Mouse (Mus musculus) CD4-positive, CD25-positive, alpha-beta regulatory T cell, adult 2 months (primary cell): ENCODE measurements around the gene Psmd2.
"Not testable (repeated sequence)": the region's sequence is repeated elsewhere in the genome, so short reads cannot be mapped to it uniquely, and the experiment has no call there.

Experiments
- DNase-seq: peaks from one replicate; pipeline ENCODE4 v3.0.0-alpha.2; 2012; ENCODE audit warnings: low read depth, low spot score

Psmd2 gene

DNA sequence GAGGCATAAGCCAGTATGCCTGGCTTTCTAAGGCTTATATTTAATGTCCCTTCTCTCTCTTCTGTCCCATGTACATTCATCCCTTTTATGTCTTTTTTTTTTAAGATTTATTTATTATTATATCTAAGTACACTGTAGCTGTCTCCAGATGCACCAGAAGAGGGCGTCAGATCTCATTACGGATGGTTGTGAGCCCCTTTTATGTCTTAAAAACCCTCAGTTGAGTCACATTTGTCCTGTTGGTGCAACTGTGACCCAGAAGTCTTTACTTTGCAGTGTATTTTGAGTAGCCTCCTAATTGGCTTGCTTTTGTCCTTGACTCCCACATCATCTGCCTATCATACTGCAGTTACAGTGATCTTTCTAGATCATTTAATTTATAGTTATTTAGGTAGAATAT is 1.9 kb downstream of the Psmd2 start:
- DNase-seq: no peak

DNA sequence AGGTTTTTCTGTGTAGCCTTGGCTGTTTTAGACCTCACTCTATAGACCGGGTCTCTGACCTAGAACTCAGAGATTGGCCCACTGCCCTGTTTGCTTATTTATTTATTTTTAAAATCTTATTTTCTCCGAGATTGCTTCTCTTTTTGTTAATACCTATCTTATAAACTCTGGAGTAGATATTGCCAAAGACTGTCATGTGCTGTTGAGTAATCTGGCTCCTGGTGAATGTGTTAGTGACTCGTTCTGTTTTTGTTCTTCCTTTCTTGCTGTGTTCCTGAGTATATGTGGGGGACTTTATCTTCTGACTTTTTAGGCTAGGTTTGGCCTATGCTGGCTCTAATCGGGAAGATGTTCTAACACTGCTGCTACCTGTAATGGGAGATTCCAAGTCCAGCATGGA is 6.2 kb downstream of the Psmd2 start:
- no peak for DNase-seq

DNA sequence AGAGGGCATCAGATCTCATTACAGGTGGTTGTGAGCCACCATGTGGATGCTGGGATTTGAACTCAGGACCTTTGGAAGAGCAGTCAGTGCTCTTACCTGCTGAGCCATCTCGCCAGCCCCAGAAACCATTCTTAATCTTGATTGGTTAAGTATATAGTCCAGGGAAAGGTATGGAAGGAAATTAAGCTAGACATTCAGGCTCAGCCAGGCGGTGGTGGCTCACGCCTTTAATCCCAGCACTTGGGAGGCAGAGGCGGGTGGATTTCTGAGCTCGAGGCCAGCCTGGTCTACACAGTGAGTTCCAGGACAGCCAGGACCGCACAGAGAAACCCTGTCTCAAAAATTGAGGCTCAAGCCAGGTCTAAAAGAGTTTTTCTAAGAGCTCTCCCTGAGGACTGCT is 16.6 kb downstream of the Psmd2 start, which contains the start of gene Eif4g1:
Gene Eif4g1 (plus strand): TSS at position 301 of the 400 bp plus-strand sequence.
- not testable (repeated sequence) for DNase-seq

DNA sequence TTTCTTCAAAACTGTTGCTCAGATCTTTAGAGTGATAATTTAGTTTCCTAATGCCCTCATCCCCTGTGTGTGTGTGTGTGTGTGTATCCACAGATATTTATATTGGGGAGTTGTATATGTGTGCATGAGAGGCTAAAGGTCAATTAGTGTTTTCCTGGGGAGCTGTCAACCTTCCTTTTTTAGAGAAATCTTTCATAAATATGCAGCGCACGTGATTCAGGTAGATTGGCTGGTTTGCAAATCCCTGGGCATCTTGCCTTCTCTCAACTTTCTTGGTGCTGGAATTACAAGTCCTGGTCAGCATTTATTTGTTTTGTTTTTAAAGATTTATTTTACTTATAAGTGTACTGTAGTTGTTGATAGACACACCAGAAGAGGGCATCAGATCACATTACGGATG is 18.8 kb downstream of the Psmd2 start:
- DNase-seq: no peak

DNA sequence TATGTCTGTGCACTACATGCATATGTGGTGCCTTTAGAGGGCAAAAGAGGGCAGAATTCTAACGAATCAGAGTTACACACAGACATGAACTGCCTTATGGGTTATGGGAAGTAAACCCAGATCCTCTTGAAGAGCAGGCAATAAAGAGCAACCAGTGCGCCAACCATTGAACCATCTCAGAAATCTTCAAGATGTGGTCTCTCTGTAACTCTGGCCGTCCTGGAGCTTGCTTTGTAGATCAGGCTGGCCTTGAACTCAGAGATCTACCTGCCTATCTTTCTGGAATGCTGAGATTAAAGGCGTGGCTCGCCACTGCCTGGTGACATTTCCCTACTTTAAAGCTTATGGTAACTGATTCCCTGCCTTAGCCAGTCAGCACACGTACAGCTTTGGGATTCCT is 20.4 kb downstream of the Psmd2 start:
- DNase-seq: peak; percentile 50

DNA sequence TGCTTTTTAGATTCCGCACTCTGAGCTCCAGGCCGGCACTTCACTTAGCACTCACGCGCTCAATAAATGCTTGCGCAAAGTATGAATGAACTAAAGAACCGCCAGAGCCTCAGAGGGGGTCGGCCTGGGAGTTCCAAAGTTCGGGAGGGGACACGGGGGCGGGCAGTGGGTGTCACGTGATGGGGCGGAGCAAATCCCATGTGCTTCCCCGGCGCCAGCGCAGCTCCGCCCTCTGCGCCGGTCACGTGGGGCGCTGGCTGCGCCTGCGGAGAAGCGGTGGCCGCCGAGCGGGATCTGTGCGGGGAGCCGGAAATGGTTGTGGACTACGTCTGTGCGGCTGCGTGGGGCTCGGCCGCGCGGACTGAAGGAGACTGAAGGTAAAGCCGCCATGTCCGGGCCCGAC is 21.0 kb downstream of the Psmd2 start:
- DNase-seq: peak; percentile 96

DNA sequence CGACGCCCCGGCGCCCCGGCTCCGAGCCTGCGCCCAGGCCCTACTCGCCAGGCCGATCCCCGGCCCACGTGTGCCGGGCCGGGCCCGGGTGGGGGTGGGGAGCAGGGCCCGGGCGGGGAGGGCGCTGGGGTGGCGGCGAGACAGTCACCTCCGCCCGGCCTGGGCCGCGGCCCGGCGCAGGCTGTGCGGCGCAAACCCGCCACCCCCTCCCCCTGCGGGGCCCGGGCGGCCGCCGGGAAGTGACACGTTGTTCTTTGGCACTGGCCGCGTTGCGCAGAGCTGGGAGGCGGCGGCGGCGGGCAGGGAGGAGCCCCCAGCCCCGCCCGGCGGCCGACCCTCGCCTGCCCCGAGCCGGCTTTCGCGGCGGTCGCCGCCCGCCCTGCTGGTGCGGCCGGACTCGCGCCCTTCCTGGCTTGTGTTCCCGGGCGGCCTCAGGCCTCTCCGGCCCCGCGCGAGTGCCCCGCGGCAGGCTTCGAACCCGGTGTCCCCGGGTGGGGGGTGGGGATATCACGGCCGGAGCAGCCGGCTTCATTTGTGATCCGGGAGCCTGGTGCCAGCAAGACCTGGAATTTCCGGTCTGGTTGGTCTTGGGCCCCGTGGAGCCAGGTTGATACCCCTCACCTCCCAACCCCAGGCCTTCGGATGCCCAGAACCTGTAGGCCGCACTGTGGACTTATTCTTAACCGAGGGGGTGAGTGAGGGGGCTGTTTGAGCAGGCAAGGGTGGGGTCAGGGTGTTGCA is 21.7 kb downstream of the Psmd2 start:
- DNase-seq: peak; percentile 33

DNA sequence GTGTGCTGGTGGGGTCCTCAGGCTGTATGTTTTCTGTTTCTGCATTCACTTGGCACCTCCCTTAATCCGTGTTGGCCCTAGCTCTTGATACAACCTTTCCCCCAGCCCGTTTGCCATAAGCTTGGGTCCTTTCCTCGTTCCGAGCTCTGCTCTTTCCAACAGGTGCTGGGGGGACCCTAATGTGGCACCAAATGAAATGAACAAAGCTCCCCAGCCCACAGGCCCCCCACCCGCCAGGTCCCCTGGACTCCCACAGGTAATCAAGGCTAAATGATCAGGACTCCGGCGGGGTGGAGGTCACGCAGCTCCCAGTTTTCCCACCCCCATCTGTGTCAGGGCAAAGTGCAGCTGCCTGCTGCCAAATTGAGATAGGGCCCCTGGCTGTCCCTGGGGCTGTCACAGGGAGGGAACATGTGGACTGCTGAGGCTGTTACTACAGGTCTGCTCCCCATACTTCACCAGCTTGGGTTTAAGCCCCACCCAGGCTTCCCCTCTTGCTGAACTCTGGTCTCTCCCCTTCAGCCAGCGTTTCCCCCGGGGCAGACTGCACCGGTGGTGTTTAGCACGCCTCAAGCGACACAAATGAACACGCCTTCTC is 22.4 kb downstream of the Psmd2 start:
- DNase-seq: peak; percentile 29

DNA sequence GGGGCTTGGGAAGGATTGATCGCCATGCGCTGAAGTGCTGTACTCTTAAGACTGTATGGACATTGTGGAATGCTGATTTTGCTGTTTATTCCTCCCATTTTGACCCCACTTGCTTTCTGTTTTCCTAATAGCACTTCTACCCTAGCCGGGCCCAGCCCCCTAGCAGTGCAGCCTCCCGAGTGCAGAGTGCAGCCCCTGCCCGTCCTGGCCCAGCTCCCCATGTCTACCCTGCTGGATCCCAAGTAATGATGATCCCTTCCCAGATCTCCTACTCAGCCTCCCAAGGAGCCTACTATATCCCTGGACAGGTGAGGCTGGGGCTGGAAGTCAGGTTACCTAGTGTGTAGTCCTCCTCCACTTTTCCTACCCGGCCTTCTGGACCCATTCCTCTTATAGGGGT is 23.8 kb downstream of the Psmd2 start:
- no peak for DNase-seq

DNA sequence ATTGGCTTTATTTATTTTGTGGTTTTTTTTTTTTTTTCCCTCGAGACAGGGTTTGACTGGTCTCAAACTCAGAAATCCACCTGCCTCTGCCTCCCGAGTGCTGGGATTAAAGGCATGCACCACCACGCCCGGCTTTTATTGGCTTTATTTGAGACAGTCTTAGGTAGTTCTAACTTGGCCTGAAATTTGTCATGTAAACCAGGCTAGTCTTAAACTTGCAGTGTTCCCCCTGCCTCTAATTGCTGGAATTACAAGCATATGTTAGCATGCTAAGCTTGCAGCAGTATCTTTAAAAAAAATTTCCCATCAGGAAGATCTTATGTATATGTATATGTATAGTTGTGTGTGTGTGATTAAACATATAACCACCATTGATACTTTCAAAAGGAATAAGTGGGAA is 25.2 kb downstream of the Psmd2 start:
- peak; percentile 38 for DNase-seq

DNA sequence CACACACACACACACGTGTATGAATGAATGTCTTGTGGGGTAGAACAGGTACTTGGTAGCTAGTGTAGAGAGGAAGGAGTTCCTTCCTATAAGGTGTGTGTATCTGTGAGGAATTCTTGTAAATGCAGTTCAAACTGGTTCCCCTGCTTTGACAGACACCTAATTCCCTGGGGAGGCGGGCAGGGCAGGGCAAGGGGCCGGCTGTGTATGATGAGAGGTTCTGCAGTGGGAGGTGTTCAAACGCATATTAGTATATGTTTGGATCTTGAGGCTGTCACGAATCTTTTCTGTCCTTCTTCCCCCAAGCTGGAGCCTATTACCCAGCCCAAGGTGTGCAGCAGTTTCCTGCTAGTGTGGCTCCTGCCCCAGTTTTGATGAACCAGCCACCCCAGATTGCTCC is 25.9 kb downstream of the Psmd2 start:
- no peak for DNase-seq

DNA sequence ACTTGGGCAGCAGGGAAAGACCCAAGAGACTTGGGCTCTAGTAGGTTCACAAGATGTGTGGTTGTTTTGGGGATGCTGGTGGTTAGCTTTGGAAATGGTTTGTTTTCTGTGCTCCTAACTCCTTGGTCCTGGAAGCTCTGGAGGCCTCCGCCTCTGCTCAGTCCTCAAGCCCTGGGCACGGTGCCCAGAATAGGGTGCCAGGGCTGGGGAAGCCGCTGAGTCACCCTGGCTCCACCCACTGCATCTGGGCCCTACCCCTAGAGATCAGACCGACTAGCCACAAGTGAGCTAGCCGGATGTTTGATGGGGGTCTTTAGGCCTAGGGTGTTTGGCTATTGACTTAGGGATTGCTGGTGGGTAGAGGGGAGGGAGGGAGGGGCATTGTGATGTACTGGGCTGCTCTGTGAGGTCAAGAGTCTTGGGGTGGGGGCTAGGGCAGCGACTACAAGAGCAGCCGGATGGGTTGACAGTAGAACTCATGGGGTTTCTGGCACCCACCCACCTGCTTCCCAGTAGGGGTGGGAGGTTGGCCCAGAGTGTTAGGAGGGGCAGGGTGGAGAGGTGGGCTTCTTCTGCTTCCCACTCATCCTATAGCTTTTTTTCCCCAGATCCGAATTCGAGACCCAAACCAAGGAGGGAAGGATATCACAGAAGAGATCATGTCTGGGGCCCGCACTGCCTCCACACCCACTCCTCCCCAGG is 26.7 kb downstream of the Psmd2 start:
- DNase-seq: no peak

DNA sequence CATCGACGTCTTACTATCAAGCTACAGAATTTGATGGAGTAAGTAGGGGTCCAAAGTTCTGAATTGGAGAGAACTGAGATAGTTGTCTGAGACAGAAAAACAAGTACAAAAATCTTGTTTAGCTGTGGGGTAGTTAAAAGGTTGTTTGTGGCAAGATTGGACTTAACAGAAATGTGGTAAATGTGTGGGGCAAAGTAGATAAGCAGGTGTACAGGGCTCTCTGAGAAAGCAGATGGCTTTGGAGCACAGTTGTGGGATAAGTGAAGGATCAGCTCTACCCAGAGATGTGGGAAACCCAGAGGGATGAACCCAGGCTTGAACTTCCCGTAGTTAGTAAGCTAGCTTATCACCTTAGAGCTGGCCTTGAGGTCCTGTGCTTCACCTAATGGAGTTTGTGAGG is 39.3 kb downstream of the Psmd2 start:
- DNase-seq: no peak

DNA sequence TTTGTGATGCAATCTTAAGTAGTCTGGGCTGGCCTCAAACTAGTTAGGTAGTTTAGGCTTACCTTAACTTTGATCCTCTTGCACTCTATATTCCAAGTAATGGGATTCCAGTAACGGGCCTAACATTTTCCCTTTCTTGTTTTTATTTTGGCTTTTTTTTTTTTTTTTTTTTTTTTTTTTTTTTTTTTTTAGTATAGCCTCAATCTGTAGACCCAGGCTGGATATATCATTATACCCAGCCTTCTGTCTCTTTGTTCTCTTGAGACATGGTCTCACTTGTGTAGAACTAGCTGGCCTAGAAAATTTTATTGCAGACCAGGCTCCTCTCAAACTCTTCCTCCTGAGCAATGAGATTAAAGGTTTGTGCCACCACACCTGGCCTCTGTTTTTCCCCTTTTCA is 40.2 kb downstream of the Psmd2 start:
- DNase-seq: no peak

DNA sequence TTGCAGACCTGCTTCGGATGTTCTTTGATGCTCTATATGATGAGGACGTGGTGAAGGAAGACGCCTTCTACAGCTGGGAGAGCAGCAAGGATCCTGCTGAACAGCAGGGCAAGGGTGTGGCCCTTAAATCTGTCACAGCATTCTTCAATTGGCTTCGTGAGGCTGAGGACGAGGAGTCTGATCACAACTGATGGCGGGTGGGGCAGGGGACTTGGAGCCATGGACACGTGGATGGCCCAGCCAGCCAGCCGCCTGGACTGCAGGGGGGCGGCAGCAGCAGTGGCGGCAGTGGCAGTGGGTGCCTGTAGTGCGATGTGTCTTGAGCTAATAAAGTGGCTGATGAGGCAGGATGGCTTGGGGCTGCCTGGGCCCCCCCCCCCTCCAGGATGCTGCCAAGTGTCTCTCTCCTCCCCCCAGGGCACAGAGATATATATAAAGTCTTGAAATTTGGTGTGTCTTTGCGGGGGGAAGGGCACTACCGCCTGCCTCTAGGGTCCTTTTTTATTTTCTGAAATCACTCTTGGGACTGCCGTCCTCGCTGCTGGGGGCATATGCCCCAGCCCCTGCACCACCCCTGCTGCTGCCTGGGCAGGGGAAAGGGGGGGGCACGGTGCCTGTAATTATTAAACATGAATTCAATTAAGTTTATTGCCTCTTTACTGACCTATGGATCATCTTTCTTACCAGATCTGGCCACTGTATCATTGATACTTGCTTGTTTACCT is 41.0 kb downstream of the Psmd2 start:
- no peak for DNase-seq

DNA sequence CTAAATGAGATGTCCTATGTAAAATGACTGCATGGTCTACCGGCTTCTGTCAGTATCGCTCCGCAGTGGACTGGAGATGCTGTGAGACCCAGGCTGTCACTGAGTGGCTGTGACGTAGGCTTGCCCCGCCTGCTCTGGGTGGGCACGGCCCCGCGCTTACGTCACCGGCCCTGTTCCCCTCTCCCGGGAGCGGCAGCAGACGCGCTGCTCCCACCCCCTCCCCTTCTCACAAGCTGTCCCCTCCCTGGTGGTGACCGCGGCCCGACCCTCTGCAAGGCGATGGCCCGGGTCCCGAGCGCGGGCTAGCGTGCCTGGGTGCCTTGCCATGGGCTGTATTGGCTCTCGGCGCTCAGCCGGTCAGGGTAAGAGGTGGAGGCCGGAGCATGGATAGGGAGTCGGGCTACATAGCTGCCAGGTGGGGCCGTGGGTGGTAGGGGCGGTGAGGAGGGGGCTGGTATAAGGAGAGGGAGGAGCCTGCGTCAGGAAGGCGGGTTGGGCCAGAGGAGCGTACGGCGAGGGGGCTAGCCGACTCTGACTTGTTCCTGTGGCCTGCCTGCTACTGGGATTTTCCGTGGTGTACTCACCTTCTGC is 41.8 kb downstream of the Psmd2 start, which contains the start of gene Fam131a:
Gene Fam131a (plus strand): TSS at position 131 of the 591 bp plus-strand sequence.
- peak; percentile 84 for DNase-seq

DNA sequence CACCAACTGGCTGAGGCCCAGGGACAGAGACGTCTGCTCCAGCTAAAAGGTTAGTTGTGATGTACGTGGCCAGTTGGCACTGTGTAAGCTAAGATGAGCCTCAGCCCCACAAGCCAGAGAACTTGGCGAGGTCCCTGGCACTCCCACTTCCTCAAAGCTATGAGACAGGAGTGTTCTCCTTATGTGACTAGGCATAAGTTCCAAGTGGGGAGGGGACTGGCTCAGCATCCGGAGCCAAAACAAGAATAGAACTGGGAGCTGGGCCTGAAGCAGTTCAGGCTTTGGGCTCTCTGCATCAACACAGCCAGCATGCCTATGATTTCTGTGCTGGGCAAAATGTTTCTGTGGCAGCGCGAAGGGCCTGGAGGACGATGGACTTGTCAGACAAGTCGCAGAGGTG is 43.3 kb downstream of the Psmd2 start:
- no peak for DNase-seq

DNA sequence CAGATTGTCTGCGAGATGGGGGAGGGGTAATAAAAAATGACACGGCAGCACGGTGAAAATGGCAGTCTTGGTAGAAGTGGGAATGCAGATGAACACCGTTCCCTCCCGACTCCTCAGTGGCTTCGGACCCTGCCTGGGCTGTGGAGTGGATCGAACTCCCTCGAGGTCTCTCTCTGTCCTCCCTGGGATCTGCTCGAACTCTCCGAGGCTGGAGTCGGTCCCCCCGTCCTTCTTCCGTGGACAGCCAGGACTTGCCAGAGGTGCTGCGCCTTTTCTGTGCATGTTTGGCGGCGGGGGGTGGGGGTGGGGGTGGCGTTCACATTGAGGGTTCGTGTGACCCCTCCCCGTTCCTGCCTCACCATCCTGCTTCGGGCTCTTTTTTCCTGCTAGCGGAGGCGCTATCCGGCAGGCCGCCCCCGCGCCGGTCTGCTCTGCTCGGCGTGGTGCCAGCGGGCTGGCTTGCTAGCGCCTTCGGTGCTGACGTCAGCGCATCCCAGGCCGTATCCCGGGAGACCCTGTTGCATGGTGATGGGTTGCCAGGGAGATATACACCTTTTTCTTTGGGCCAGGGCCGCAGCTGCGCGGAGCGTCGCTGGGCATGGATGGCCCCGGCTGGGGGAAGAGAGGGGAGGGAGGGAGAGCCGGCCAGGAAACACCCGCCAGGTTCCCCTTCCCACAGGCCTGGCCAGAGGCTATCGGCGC is 44.3 kb downstream of the Psmd2 start:
- DNase-seq: peak; percentile 60

DNA sequence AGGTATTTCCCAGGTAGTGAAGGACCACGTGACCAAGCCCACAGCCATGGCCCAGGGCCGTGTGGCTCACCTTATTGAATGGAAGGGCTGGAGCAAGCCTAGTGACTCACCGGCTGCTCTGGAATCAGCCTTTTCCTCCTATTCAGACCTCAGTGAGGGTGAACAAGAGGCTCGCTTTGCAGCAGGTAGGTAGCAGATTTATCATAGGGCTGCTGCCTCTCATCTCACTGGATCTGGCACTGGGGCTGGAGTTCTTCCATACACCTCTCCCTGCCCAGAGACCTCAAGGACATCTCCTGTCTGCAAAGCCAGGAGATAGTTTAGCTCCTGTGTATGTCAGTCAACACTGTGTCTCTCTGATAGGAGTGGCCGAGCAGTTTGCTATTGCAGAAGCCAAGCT is 47.8 kb downstream of the Psmd2 start:
- no peak for DNase-seq

DNA sequence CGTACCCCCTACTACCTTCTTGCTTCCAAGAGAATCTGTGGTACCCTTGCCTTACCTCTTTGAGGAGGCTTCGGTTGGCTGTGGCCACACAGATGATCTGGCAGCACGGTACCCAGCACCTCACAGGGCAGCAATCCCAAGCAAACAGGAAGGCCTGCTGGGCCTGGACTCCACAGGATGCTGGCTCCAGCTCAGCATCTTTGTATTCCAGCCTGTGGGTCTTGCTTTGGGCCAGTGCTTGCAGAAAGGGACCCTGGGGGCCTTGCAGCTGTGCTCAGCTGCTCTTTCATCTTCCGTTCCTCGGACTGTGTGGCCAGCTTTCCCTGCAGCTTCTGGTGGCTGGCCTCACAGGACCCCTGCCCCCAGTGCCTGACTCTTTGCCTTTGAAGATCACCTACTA is 48.6 kb downstream of the Psmd2 start:
- no peak for DNase-seq

DNA sequence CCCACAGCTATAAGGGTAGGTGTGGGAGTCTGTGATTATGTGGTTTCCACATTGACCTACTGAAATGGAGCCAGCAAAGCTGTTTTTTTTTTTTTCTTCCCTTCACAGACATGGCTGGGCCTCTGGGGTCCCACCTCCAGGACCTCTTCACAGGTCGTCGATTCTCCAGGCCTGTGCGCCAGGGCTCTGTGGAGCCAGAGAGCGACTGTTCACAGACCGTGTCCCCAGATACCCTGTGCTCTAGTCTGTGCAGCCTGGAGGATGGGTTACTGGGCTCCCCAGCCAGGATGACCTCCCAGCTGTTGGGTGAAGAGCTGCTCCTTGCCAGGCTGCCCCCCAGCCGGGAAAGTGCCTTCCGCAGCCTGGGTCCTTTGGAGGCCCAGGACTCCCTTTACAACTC is 49.9 kb downstream of the Psmd2 start:
- no peak for DNase-seq
